Mouse (Mus musculus) cortical plate, adult 2 months (tissue): ENCODE measurements around the gene Akr1d1.

Source experiments
- CTCF ChIP-seq: fragments of 200-500 bp; IDR thresholded peaks from 2 replicates; pipeline ENCODE4 v1.5.1; 2011; ENCODE audit warnings: mild to moderate bottlenecking, control low read depth, low read length; ENCODE audit not compliant: insufficient read depth; ENCODE audit errors: extremely low read depth
- POLR2A ChIP-seq: fragments of 200-500 bp; IDR thresholded peaks from 2 replicates; pipeline ENCODE4 v1.6.1; 2011; ENCODE audit warnings: mild to moderate bottlenecking, low read length, control low read depth; ENCODE audit not compliant: insufficient read depth; ENCODE audit errors: extremely low read depth

GRCm38 (mm10) chr6:37617431-37618011 lies 87.5 kb downstream of the Akr1d1 start:
- TF ChIP-seq POLR2A (no peak), CTCF (no peak)
